Mouse (Mus musculus) urinary bladder, postnatal 4 days (tissue): Measurements from ENCODE around the gene Nat8.
"Not testable (repeated sequence)": the region's sequence is repeated elsewhere in the genome, so short reads cannot be mapped to it uniquely, and the experiment has no call there.

Experiments
- DNase-seq, 2 experiments: peaks; one replicate each; pipeline ENCODE4 v3.0.0; 2021 to 2022; ENCODE audit warnings: low spot score in 2 of 2

Gene Nat8

DNA sequence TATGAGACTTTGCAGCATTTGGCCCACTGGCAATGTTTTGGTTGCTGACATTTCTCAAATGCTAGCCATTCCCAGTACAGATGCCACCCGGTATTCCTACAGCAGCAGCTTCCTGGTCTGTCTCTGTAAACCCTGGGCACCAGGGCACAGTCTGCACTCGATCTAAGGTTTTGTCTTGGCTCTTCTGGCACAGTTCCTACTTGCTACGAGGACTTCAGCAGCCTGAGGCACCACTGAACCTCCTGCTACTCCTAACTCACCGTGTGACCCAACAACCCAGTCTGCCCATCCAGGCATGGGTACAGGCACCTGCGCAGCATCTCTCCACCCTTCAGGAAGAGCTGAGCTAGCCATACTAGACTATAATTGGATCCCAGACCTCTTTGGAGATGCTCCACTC is 4.2 kb upstream of the Nat8 start:
- not testable (repeated sequence) for DNase-seq

DNA sequence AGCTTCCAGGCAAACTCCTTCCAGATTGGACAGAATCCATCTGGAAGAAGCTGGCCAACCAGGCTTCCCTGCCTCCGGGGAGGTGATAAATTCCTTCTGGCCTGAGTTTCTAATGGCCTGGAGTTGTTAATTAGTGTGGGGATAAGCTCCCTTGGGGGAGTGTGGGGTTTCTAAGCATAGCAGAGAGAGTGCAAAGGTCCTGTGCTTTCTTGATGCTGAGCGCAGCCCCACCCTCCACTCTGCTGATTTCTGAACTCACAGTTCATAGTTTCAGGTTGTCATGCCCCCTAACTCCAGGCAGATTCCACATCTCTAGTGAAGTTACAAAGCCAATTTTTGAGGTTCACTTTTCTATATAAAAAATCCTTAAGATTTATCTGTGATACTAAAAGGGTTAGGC is 3.2 kb upstream of the Nat8 start:
- not testable (repeated sequence) for DNase-seq

DNA sequence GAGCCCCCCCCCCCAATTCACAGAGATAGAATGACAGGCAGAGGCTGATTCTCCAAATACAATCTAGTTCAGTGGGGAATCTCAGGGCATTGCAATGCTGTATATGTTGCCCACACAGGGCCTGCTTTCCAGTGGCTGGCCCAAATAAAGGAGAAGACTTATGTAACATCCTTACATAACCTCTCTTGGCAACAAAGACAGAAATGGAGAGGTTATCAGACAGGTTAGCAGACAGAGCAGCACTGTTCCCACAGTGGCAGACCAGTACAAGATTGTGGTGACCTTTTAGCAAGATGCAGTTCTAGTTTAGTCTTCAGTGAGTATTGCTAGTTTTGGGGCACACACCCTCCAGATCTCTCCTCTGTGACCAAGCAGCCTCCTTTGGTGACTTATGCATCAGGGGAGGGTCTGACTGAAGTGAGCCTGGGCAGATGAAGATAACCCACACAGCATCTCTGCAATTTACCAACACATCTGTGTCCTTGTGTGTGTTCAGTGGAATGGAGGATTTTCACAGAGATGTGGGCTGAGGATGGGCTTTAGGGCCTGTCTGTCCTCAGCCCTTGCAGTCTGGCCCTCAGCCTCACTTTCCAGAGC is 2.7 kb upstream of the Nat8 start:
- DNase-seq = not testable (repeated sequence)

DNA sequence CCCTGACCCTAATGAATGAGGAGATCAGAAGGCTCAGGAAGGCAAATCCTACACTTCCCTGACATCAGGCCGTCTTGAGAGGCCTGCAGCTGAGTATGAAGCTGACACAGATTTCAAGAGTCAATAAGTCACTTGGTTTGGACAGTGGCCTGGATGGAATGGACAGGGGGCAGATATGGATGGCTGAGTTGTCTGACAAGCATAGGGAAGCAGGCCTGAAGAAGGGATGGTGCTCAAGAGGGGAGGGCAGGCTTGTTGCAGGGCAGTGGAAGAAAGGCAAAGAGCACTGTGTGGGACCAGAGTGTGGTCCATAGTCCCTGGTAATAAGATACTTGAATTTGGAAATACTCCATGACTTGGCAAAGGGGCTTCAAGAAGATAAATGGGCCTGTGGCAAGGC is 2.4 kb downstream of the Nat8 start:
- DNase-seq = no peak

DNA sequence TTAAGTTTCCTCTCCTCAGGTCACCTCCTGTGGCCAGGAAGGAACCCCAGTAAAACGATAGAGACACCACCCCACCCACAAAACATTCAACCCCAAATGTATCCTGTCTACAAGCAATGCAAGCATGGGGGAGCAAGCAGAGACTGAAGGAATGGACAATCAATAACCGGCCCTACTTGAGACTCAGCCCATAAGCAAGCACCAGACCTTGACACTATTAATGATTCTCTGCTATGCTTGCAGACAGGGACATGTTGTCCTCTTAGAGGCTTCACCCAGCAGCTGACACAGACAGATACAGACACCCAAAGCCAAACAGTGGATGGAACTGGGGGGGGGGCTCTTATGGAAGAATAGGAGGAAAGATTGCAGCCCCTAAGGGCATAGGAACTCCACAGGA is 6.0 kb downstream of the Nat8 start:
- DNase-seq = no peak

DNA sequence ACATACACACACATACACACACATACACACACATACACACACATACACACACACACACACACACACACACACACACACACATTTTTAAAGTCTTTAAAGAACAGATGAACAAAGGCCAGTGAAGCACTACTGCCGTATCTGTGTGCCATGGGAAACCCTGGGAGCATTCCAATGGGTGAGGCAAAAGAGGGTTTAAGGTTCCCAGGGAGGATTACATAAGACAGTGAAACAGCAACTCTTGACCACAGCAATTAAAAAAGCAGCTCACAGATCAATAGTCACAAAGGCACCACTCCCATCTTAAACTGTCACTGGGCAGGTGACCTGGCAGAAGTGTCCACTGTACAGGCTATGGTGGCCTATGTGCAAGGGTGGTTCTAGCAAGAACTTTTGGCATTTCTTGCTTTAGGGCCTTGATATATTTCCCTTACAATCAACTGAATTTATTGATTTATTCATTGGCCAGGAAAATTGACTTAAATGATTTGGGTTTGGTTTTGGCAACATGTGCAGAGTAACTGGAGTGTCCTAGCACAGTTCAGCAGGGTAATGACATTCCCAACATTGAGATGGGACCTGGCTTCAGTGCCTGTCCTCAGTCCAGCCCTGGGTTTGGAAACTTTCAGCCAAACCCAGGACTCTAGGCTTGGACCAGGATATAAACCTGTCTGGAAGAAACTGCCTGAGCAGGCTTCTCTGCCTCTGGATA is 8.3 kb downstream of the Nat8 start:
- no peak for DNase-seq

DNA sequence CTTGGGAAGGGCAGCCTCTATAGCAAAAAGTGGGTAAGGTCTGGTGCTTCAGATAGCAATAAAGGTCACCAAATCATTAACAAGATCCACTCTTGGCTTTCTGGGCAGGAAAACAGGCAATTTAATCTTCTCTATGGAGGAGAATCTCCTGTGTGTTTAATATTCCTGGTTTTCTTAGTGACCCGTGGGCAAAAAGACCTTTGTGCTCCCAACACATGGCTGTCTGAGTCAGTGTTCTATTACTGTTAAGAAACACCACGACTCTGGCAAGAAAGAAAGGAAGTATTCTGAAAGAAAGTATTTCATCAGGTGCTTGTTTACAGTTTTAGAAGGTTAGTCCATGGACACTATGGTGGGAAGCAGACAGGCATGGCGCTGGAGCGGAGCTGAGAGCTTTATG is 9.6 kb downstream of the Nat8 start:
- no peak for DNase-seq

DNA sequence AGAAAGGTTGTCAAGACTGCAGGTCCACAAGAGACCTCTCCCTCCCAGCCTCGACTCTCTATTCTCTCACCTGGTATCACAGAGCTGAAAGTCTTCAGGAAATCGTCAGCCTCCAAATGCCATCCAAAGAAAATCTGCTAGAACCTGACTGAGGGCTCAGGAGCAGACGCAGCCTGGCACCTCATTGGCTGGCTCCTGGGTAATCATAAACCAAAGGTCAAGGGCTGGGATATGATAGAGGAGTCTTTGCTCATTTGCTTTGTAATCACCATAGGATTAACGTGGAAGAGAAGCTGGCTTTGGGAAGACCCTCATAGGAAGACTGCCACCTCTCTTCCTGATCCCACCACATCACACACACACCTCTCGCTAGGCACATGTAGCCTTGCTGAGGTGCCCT is 11.0 kb downstream of the Nat8 start, which contains the start of the genes Nat8f6 and Nat8f5:
Gene Nat8f6 (minus strand): TSS at position 118 of the 400 bp plus-strand sequence.
Gene Nat8f5 (minus strand): TSS at position 136 of the 400 bp plus-strand sequence.
- DNase-seq = no peak

DNA sequence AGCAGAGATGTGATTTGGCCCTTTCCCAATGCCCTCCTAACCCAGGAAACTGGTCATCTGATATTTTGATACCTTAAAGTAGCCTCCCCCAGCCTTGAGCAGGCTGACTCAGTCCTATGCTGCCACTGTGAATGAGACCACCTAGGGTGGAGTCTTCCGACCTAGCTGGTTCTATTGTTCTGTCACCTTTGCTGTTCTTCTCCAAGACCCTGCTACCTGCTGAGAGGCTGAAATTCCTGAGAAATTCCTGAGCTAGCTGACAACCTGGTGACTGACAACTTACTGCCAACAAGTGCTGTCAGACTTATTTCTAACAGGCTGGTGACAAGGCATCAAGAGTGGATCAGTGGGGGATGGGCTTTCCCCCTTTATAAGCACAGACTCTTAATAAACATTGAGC is 13.5 kb downstream of the Nat8 start:
- no peak for DNase-seq

DNA sequence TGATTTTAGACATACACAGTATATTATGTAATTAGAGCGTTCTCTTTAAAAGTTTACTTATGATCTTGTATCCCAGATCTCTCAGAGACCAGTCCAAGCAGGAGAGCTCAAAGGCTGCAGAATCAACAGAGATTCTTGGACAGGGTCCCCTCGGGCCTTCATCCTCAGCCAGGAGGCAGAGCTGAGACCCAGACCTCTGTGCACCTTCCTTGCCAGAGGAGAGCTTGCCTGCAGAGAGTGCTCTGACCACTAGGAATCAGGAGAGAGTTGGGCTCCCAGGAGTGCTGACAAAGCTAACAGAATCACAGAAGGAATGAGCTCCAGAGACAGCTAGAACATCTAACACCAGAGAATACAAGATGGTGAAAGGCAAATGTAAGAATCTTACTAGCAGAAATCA is 18.5 kb downstream of the Nat8 start:
- DNase-seq = no peak

DNA sequence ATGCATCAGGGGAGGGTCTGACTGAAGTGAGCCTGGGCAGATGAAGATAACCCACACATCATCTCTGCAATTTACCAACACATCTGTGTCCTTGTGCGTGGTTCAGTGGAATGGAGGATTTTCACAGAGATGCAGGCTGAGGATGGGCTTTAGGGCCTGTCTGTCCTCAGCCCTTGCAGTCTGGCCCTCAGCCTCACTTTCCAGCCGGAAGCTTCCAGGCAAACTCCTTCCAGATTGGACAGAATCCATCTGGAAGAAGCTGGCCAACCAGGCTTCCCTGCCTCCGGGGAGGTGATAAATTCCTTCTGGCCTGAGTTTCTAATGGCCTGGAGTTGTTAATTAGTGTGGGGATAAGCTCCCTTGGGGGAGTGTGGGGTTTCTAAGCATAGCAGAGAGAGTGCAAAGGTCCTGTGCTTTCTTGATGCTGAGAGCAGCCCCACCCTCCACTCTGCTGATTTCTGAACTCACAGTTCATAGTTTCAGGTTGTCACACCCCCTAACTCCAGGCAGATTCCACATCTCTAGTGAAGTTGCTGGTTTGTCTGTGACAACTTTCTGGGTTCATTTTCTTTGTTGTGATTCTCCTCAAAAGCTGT is 20.8 kb downstream of the Nat8 start:
- not testable (repeated sequence) for DNase-seq

DNA sequence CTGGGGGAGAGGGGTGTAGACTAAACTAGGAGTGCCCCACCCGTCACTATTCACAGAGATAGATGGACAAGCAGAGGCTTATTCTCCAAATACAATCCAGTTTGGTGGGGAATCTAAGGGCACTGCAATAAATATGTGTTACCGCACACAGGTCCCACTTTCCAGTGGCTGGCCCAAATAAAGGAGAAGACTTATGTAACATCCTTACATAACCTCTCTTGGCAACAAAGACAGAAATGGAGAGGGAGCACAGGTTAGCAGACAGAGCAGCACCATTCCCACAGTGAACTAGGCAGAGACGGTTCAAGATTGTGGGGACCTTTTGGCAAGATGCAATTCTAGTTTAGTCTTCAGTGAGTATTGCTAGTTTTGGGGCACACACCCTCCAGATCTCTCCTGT is 21.4 kb downstream of the Nat8 start:
- DNase-seq = not testable (repeated sequence)

DNA sequence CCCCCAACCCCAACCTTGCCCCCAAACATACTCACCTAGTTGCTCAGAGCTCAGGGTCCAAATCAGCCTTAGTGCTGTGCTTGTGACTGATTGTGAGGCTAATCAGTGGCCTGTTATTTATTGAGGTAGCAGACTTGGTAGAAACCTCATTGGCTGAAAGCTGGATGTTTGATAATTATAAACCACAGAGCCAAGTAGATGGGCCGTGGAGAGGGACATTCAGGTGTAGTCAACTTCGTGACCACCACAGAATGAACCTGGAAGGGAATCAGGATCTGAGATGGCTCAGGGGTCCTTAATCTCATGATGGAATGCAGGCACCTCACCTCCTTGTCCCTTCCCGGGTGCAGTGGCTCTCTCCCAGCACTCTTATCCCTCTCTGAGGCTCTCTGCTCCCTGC is 22.1 kb downstream of the Nat8 start:
- not testable (repeated sequence) for DNase-seq

DNA sequence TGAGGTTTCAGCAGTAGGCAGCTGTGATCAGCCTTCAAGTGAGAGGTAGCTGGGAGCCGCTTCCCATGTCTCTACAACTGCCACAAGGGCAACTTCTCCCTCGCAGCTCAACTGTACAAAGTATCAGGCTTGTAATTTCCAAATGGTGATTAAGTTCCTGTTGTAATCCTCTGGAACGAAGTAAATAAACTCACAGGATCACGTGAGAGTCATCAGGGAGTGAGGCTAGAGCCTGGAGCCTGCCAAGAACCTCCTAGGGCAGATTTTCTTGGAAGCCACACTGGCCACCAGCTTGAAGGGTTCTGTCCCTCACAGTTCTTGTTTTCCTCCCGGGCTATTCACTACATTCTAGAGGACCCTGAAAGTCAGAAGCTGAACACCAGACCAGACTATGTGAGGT is 28.7 kb downstream of the Nat8 start:
- DNase-seq = not testable (repeated sequence)
